Mouse (Mus musculus) T-cell, adult 2 months (primary cell): Measurements from ENCODE around the gene Fpgt.

Experiments
- DNase-seq: peaks from one replicate; pipeline ENCODE4 v3.0.0; 2022; ENCODE audit warnings: low spot score

The Fpgt gene

DNA sequence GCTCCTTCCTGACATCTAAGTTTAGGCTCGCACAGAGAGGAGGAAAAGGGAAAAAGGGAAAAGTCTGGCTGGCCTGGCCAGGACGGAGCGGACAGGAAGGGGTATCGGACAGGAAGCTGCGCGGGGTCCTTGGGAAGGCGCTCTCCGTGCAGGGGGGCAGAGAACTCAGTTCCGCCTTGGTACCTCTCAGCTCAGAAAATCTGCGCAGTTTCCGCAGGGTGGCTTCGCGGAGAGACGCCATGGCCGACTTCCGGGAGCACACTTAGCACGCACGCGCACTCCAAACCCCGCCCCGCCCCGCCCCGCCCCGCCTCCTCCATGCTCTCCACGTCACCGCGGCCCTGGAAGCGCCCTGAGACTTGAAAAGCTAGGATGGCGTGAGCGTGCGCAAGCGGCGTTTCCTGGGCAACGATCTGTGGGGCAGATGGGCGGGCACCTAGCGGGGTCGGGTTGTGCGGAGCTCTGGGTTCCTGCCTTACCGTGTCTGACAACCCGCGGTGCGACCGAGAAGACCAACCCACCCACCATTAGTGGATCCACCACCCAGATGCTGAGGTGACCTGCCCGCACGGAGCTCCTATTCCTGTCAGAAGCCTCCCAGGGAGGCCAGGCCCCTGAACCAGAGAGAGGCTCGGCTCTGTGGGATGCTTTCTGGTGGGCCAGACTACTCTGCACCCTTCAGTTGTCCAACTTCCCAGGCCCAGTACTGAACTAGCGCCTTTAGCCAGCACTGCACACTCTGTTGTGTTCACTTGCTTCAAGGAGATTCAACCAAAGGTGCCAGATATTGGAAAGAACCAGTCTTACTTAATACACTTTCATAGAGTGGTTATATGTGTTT is at the start of gene Fpgt, which contains the start of gene Lrriq3:
TSS of gene Fpgt (minus strand) at position 288 of the 841 bp plus-strand sequence.
TSS of gene Lrriq3 (plus strand) at position 319 of the 841 bp plus-strand sequence.
- DNase-seq: peak; percentile 89

DNA sequence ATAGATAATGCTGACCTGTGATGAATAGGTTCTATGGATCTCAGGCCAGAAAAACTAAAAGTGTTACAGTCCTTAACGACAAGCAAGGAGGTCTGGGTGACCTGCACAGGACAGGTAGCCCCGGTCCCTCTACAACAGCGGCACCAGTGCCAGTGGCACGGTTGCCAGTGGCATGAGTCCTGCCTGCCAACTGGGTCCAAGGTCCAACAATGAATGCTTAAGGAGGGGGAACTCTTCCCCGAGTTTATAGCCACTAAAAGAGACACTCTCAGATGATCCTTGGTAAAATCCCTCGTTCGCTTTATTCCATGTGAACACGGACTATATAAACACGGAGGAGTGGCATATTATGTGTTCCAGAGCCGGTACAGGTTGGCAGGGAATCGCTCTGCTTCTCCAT is 47.8 kb upstream of the Fpgt start:
- DNase-seq: no peak

DNA sequence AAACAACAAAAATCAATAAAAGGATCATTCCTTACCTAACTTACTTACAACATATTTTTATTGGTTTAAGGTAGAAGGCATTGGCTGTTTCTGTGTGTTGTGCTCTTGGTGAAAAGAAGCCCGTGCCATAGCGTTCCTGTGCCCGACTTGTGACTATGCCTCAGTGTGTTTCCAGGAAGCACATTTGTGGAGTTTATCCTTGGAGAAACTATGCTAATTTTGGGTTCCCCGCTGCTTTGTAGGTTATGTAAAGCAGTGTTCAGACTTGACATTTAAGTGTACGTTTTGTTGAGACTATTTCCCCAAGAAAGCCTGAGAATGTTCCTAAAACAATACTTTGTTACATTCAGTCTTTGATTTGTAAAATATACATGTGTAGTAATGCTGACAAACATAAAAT is 44.5 kb upstream of the Fpgt start:
- DNase-seq: no peak

DNA sequence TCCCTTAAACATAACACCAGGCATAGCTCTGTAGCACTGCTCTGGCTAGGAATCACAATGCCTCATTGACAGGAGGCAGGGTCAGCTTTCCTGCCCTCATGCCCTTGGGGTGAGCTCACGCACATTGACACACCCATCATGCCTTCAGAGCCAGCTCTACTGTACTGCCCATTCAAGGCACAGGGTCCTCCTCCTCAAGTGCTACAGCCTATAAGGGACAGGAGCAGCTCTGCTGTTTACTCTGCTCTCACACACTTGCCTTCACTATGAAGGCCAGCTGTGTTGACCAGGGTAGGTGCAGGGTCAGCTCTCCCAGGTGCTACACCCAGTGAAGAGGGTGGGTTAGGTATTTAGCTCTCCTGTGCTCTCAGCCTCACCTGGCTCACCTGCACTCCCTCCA is 12.8 kb upstream of the Fpgt start:
- DNase-seq: no peak

DNA sequence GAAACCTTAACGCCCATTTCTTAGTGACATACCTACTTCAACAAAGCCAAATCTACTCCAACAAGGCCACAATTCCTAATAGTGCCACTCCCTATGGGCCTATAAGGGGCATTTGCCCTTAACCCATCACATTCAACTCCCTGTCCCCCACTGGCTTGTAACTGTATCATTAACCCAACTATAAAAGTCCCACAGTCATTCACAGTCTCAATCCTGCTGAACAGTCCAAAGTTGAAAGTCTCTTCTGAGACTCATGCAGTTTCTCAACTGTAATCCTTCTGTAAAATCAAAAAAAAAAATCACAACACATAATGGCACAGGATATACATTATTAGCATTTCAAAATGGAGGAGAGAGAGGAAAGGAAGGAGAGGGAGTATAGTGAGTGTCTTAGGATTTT is 6.1 kb upstream of the Fpgt start:
- DNase-seq: no peak

DNA sequence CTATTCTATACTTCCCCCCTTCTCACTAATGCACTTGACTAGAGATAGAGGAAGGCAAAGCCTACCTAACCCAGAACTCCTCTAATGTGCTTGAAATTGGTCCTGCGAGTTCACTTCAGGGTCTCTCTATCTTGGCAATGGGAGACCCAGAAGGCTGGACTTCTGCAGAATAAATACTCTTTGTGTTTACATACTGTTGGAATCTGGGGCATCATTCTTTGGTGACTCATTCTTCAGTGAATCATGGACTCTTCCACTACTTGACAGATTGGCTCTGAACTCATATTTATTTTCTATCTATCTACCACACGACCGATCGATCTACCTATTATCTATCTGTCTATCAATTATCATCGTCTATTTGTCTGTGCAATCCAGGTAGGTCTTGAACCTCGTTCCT is 1.1 kb downstream of the Fpgt start:
- no peak for DNase-seq

DNA sequence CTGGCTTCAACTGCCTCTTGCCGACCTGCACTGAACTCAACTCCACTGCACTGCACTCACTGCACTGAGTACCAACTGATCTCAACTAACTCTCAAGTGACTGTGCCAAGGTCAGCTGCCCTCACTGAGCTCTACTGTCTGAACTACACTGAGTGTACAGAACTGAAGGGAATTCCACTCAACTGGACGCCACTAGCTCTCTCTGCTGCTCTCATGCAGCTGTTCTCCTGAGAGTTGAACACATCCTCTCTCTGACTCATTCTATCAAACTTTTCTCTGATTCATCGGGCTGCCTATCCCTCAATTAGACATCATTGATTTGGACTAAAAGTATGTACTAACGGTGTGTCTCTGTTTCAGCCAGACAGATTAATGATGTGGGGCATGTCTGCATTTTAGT is 15.3 kb downstream of the Fpgt start:
- DNase-seq: no peak

DNA sequence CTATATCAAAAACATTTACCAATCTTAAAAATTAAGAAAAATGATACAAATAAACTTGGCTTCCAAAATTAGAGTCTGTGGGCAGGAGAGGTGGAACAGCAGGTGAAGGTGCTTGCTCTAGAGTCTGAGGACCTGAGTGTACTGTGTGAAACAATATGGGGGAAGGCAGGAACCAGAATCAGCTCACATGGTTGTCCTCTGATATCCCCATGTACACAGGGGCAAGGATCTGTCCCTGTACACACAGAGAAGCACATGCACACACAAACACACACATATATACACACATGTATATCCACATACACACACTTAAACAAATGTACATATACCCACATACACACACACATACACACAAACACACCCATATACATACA is 33.8 kb downstream of the Fpgt start:
- DNase-seq: no peak

DNA sequence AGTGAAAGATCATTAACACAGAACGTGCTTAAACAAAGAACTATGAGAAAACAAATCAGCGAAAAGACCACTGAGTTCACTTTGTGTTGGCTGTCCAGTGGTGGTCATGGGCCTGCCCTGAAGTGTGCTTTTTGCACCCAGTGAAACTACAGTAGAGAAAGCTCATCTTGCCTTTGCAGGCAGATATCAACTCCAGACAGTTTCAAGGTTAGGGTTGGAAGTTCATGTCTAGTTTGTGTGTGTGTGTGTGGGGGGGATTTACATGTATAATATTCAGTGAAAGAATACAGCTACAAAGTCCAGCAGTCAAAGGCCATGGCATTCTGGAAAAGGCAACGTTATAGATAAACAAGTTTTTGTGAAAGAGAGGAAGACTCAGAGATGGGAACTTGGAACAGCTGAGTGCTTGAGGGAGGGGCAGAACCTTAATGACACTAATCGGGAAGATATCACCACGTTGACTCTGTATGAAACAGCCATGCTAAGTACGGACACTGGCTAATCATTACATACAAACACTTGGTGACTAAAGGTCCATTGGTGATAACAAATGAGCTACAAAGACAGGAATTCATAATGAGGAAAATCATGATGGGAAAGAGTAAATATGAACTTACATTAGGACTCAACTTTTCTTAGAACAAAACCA is 34.3 kb downstream of the Fpgt start:
- DNase-seq: no peak

DNA sequence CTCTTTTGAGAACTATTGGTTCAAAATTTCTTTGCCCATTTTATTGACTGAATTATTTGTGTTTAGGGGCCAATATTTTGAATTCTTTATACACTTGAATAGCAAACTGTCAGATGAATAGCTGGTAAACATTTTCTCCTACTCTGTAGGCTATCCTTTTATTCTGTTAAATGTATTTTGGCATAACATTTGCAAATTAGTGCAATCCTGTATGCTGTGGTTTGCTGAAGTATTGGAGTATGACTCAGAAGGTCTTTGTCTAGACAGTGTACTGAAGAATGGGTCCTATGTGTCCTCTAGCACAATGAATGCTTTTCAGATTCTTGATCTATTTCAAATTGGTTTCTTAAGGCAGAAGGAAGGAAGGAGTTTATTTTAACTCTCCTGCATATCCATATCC is 35.6 kb downstream of the Fpgt start:
- DNase-seq: no peak

DNA sequence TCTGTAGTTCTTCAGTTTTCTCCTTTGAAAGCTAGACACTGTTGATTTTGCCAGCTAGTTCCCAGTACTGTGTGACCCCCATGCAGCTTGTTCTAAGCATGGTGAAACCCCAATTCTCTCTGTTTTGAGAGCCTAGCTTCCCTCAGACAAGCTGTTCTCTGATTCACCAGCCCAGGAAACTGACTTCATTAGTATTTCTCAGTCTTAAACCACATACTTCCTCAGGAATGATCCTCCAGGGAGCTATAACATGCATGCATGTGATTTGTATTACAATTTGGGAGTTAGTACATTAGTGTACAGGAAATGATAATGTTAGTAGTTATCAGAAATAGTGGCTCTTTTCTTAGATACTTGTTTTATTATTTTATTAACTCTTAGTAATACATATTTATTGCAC is 36.6 kb downstream of the Fpgt start:
- no peak for DNase-seq

DNA sequence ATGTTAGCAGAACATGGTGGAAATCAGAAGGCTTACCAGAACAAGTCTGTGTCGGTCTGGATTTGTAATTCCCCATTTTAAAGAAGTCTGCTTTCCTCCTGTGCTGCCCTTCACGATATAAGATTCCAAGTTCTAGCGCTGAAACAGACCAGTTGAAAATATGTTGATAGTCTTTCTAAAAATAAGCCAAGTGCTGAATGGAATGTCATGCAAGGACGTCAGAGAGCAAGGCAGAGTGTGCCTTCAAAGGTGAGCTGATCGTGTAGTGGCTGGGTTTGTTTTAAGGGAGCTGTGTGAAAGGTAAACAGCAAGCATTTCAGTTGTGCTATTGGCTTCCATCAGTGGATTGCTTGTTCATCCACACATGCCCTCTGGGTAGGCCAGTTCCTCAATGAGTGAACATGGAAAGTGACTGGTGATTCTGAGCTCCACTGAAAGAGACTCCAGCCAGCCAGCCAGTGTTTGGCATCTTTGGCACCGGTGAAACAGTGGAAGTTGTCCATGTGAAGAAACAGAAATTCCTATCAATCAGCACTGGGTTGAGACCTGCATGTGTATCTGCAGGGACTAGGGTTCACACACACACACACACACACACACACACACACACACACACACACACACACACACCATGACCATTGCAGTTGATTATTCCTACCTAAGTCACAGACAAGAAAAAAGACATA is 37.8 kb downstream of the Fpgt start, which contains the start of gene Tnni3k:
TSS of gene Tnni3k (minus strand) at position 177 of the 686 bp plus-strand sequence.
- DNase-seq: no peak

DNA sequence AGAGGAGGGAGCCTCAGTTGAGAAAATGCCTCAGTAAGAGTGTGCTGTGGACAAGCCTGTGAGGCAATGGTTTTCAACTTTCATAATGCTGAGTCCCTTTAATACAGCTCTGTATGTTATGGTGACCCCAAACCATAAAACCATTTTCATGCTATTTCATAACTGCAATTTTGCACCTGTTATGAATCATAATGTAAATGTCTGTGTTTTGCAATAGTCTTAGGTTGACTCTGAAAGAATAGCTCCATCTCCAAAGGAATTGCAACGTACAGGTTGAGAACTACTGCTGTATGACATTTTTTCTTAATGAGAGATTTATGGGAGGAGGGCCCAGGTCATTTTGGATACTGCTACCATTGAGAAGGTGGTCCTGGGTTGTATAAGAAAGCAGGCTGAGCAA is 40.0 kb downstream of the Fpgt start:
- no peak for DNase-seq

DNA sequence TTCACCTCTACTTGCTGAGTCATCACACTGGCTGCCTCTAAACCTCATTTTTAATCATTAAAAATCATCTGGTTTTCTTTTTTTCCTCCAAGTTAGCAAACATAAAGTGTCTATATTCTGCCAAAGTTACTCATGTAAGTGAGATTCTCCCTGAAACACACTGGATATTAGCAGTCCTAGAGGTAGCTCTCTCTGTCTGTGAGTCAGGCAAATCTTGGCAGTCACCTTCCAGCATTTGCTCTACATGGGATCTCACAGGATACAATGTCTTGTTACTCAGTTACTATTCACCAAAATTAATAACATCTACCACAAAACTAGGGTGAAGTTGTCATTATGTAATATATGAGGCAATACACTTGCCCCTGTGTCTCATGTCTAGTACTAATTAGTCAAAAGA is 41.2 kb downstream of the Fpgt start:
- no peak for DNase-seq

DNA sequence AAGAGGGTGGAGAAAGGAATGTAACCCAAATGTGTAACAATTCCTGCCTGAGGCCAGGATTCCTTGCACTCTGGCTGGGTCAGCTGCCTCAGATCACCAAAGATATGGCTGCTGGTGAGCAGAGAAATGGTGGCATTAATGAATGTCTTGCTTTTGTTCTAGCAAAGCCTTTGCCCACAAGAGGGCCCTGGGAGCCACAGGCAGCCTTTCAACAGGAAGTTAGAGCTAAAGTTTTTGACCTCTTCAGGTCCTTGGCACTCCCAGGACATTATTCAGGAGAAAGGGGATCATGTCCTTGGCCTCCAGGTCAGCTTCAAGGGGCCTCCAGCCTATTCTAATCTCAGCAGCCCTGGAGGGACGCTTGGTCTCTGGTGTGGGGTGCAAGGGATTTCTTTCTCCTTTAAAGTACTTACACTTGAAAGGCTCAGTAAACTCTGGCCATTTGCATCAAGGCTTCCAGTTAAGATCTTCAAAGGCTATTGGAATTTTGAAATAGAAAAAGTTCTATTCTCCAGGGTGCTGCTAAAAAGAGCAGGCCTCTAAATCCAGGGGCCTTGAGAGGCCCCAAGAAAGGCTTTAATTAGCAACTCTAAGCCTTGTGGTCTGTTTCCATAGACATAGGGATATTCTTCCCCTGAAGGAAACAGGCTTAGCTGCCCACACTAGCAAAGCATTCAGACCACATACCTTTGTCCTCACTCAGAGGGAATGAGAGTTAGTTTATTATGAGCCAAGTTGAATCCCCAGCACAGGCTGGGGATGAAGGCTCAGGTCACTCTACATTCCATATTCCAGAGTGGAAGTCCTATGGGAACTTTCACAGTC is 54.0 kb downstream of the Fpgt start:
- no peak for DNase-seq
